Mouse (Mus musculus) mature B cell (primary cell): ENCODE data around the gene Nwd2.

Experiments used
- in situ Hi-C: fragments of 300-500 bp; cut with MboI; formaldehyde crosslinking; loops from 2 replicates; pipeline ENCODE4 v1.14.3; 2019

Nwd2 gene

DNA sequence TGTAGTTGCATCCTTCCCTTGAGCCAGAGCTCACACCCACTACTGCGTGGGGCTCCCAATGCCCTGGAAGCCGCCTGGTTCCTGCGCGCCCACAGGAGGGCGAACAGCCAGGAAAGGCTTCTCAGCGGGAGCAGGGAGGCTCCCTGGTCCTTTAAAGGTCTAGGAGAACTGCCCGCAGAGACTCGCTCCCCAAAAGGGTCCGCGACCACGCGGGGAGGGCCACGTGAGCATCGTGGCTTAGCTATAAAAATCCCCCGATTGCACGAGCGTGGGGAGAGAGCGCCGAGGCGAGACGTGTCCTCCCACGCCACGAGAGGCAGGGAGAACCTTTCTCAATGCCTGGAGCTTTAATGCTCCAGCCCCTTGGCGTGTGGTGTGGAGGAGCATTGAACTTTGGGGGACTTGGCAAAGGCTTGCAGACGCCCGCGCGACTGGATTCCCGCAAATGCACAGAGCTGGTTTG lies at the start of gene Nwd2:
TSS of gene Nwd2 (plus strand) at position 33 of the 463 bp plus-strand sequence.
- in situ Hi-C loops = no loop called here

DNA sequence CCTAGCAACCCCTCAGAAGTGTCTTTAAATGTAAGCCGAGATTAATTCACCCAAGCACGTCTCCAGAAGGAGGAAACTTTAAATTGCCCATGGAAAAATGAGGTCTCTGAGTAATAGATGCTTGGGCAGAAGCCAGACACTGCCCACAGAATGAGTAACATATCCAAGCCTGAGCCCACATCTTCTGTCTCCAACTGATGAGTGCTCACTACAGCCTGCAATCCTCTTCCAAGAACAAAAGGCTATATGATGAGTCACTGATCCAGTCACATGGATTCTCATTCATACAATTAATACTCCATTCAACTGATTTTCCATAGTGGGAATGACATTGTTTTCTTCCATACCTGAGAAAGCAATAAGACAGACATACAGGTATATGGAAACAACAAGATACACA lies 41.5 kb upstream of the Nwd2 start:
- in situ Hi-C loops = no loop called here

DNA sequence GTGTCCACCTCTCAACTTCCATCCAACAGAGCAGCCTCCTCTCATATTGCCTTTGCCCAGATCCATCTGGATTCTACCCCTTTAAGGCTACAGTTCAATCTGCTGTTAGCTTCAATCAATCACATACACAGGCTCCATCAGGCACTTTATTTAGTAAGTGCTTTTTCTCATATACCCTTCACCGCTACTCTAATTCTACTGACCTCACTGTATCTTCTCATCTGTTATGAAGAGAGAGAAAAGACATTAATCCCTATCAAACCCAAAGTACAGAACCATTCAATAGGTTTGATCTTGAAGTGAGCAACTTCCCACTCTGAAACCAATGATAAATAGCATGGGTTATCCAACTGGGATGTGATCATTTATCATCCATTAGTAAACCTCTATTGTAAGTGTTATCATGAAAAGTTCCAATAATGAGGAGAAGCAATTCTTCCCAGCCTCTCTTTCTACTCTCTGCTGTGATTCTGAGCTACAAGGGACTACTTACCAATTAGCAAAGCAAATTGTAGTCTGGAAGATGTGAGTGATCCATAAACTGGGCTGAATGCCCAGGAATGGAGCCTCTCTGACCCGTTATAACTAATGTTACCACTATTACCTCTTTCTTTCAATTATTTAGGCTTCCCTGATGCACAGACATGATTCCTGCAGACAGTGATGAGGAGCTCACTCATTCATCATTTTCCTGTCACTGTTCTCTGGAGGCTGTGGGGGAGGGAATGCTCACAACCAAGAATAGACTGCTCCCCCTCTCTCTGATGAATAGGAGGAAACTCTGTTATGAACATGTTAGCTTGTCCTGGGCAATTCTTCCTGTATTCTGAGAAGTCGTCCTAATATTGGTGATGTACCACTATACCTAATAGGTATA lies 31.9 kb upstream of the Nwd2 start:
- in situ Hi-C loops = no loop called here

- in situ Hi-C loops = no loop called here
These were observed 24.8 kb upstream of the Nwd2 start for GRCm38 (mm10) chr5:63624123-63624522.

- in situ Hi-C loops = no loop called here
These were observed 20.9 kb upstream of the Nwd2 start for GRCm38 (mm10) chr5:63627832-63628530.

GRCm38 (mm10) chr5:63628531-63628871 lies 20.4 kb upstream of the Nwd2 start:
- in situ Hi-C loops = no loop called here

DNA sequence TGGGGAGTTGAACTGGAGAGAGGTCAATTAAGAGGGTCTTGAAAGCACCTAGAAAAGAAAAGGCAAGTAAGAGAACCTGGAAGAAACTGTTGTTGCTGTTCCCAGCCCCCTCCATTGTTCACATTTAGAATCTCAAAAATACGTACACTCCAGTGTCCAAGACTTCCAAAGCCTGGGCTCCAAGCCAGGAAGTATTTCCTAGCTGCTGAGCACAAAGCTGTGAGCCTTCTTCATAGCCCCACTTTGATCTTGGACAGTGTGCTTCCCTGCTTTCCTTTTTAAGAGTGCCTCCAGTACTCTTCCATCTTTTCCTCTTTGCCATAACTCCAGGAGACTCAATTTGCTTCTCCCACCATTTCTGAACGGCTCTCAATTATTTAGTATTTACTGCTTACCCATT lies 14.3 kb upstream of the Nwd2 start:
- in situ Hi-C loops = no loop called here

- in situ Hi-C loops = no loop called here
These were observed 715 bp upstream of the Nwd2 start for GRCm38 (mm10) chr5:63648187-63648586.

- in situ Hi-C loops = no loop called here
These were observed 897 bp downstream of the Nwd2 start for GRCm38 (mm10) chr5:63649533-63650464.

- in situ Hi-C loops = no loop called here
These were observed 2.9 kb downstream of the Nwd2 start for GRCm38 (mm10) chr5:63651813-63652212.

GRCm38 (mm10) chr5:63652705-63653104 lies 3.8 kb downstream of the Nwd2 start:
- in situ Hi-C loops = no loop called here

DNA sequence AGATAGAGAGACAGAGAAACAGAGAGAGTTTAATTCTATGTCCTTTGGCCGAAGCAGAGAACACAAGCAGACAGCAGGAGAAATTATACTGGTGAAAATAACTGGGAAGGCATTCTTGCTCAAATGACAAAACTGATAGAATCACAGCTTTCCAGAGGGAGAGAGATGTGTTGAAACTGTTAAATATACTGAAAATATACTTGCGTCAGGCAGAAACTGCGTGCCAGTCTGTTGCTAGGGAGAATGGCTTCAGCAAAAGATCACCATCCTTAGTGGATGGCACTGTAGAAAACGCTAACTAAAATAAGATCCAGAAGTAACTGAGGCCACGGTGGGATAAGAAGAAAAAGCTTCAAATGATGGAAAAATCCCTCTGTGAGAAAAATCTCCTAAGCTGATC lies 18.0 kb downstream of the Nwd2 start:
- in situ Hi-C loops = no loop called here

- in situ Hi-C loops = no loop called here
These were observed 27.0 kb downstream of the Nwd2 start for GRCm38 (mm10) chr5:63675934-63676333.

GRCm38 (mm10) chr5:63689084-63689483 lies 40.2 kb downstream of the Nwd2 start:
- in situ Hi-C loops = no loop called here

GRCm38 (mm10) chr5:63696784-63697183 lies 47.9 kb downstream of the Nwd2 start:
- in situ Hi-C loops = no loop called here

- in situ Hi-C loops = no loop called here
These were observed 48.3 kb downstream of the Nwd2 start for GRCm38 (mm10) chr5:63697196-63697595.

GRCm38 (mm10) chr5:63728955-63729354 lies 80.1 kb downstream of the Nwd2 start:
- in situ Hi-C loops = no loop called here

DNA sequence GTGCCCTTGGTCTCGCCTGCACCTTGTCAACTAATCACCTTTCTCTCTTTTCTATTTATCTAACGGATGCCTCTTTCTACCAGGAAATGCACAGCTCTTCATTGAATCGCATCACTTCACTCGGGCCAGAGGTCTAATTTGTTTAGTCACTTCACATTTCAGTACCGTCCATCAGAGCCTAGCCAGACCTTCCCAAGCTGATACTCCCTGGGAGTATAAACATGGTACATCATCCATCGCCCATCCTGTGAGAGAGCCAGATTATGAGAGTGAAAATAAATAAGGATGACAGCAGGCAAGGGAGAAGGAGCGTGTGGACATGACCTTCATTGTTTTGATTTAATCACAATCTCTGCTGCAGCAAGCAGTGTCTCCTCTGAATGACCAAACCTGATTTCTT lies 86.6 kb downstream of the Nwd2 start:
- in situ Hi-C loops = no loop called here

- in situ Hi-C loops = no loop called here
These were observed 94.5 kb downstream of the Nwd2 start for GRCm38 (mm10) chr5:63743426-63743825.

DNA sequence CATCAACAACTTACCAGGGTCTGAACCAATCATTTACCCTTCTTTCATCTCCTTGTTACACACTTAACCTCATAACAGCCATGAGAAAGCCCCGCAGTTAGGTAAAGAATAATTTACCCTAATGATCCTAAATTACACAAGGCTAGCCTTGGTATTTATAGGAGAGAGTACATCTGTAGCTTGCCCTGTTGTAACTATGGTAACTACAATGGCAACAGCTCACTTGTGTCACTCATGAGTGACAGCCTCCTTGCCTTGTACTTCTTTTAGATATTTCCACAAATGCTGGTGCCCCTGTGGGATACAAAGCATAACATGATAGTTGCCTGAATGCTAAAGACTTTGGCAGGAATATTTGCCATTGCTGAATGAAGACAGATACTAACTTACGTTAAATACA lies 99.4 kb downstream of the Nwd2 start:
- in situ Hi-C loops = no loop called here

GRCm38 (mm10) chr5:63748759-63749158 lies 99.9 kb downstream of the Nwd2 start:
- in situ Hi-C loops = no loop called here
